Mouse (Mus musculus) naive thymus-derived CD4-positive, alpha-beta T cell, adult 2 months (primary cell): ENCODE measurements at regions not wholly inside any gene's neighbourhood (a gene's known extent, or its start where the extent isn't known, plus 50 kb on each side); places are given as distances from the start of the nearest gene placed in this dataset.
A peak's percentile ranks its signal among the peaks of the same experiment; 100 is the strongest.
"Not testable (repeated sequence)": the region's sequence is repeated elsewhere in the genome, so short reads cannot be mapped to it uniquely, and the experiment has no call there.

Experiments
- DNase-seq: peaks from one replicate; pipeline ENCODE4 v3.0.0-alpha.2; 2011; ENCODE audit warnings: low read depth

- DNase-seq: no peak
These were observed 54.7 kb upstream of the Nlrp1b start for GRCm38 (mm10) chr11:71285193-71285592.

DNA sequence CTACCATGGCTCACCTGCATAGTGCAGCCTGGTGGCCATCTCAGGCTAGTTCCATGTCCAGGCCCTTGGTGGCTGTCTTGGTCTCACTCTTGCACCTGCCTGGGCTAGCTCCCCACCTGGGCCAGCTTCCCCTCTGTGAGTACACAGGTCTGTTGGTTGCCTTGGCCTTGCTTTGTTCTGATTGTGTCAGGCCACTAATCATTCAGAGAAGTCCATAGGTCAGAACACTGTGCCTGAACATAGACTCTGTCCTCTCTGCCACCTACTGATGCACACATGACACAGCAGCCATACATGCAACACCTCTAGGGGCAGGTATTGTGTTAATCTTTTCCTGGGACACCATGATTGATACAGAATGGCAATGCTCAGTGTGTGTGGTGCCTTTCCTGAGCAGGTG is 57.7 kb upstream of the Nlrp1b start:
- not testable (repeated sequence) for DNase-seq

DNA sequence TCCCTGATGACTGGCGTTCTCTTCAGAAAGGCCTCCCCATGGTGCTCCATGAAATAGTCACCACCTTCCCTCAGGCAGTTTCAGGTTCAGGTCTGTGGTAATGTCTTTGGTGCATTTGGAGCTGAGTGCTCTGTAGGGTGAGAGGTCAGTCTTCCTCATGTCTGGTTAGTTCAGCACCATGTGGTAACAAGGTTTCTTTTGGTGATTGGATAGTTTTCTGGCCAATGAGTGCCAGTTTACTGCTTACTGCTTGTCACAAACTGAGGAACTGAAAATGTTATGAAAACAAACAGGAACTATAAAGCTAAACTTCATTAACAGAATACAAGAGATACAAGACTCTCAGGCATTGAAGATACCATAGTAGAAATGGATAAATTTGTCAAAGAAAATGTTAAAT is 59.0 kb upstream of the Nlrp1b start:
- no peak for DNase-seq

DNA sequence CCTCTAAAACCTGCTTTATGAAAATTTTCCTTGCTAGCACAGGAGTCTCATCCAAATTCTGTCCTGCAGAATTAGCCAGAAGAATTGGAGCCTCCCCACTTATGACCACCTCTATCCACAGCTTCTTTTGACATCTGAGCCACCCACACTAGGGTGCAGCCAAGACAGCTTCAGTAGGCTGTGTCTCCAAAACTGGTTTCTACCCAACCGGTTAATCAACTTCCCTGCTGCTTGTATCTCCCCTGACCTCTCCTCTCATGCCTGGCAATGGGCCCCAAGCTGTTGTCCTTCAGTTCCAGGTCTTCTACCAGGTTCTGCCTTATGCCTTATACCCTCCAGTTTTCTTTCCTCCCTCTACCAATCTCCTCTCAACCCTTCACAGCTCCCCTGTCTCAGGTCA is 68.9 kb upstream of the Nlrp1b start:
- no peak for DNase-seq

- DNase-seq: peak; percentile 13
These were observed 92.9 kb upstream of the Nlrp1b start for GRCm38 (mm10) chr11:71323439-71323838.

DNA sequence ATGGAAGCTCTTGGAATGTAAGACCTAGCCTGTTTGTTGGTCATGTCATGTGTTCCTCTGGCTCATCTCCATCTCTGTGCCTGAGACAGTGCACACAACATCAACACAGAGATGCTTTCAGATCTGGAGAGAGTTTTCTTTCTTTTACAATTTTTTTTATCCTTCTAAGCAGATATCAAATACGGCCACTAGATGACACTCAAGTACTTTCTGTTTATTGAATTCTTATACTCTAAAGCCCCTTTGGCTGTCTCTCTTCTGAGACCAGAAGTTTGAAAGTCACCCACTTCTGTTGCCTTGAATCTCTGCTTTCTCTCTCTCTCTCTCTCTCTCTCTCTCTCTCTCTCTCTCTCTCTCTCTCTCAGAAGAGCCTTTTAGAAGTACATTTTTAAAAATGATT is 106.9 kb upstream of the Nlrp1b start:
- DNase-seq: peak; percentile 6

- no peak for DNase-seq
These were observed 115.5 kb upstream of the Nlrp1b start for GRCm38 (mm10) chr11:71346024-71346423.

GRCm38 (mm10) chr11:71357089-71357488 is 126.6 kb upstream of the Nlrp1b start:
- DNase-seq: no peak

GRCm38 (mm10) chr11:71360856-71361255 is 130.3 kb upstream of the Nlrp1b start:
- DNase-seq: no peak

DNA sequence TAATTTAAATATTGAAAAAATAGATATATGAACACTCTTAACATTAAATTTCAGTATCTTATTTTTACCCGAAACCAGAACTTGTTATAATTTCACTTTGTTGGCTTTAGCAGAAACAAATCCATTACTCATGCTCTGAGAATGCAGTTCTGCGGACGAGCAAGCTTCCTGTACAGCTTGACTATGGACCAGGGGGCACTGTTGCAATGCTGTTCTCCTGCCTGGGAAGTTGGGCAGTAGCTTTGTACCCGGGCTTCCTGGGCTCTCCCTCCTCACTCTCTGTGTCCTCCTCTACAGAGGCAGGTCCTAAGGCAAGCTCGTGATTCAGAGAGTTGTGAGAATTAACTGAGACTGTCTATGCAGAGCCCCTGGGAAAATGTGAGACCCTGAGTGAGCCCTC is 141.3 kb upstream of the Nlrp1b start:
- no peak for DNase-seq

DNA sequence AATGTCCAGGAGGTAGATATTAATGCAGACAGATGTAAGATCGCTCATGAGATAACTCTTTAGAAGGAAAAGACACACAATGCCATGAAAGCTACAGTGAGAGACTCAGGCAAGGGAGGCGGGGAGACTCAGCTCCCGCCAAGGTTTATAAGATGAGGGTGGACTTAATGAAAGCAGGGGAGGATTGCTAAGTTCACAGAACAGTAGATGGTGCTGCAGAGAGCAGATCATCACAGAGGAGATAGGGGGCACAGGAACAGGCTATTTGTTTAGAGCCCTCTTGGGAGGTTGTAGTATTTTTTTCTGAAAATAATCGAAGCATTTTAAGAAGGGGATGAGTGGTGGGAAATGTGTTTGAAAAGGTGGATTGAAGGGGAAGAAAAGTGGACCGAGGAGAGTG is 144.6 kb upstream of the Nlrp1b start:
- no peak for DNase-seq

- DNase-seq: no peak
These were observed 157.9 kb upstream of the Nlrp1b start for GRCm38 (mm10) chr11:71388411-71388810.

DNA sequence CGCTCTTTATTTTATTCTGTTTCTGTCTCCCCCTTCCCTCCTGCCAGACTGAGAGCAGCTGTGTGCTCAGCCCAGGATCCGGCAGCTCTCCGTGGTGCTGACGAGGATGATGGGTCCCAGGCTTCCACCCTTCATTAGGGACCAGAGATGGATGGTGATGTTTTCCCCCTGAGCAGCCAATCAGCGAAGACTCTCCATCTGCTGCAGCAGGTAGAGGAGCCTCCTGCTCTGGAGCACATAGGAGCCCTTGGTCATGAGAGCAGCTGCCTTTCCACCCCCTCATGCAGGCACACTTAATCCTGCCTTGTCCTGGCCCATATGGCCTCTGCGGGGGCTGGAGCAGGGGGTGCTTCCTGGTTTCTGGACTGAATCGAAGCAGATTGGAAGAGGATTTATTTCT is 159.1 kb upstream of the Nlrp1b start:
- no peak for DNase-seq

DNA sequence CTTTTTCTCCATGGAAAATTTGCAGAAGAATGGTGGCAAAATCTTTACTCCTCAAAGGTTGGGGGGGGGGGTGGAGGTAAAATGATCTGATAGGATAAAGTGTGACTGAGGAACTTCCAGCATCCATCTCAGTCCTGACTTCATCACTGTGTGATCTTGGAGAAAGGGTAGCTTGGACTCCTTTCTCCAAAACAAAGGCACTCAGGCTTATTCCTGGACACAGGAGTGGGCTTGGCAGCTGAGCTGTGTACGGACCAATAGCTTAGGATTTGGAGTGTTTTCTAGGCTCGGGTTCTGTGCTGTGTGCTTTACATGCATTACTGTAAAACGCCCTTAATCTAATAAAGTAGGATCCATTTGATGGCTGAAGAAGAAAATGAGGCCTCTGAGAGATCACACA is 159.6 kb upstream of the Nlrp1b start:
- no peak for DNase-seq

DNA sequence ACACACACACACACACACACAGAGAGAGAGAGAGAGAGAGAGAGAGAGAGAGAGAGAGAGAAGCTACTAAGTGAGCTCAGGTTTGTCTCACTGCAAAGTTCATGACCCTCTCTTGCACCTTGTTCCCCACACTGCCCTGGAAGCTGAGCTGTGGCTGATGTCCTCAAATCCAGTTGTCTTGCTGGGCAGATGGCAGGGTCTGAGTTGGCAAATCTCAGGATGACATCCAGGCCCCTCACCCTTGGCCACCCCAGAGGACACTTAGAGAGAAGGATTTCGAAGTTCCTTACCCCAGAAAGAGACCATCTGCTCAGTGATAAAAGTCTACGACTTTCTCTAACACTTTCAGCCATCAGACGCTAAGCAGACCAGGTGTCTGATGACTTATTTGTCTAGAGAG is 160.1 kb upstream of the Nlrp1b start:
- no peak for DNase-seq

- DNase-seq: no peak
These were observed 162.9 kb upstream of the Nlrp1b start for GRCm38 (mm10) chr11:71393406-71393805.

DNA sequence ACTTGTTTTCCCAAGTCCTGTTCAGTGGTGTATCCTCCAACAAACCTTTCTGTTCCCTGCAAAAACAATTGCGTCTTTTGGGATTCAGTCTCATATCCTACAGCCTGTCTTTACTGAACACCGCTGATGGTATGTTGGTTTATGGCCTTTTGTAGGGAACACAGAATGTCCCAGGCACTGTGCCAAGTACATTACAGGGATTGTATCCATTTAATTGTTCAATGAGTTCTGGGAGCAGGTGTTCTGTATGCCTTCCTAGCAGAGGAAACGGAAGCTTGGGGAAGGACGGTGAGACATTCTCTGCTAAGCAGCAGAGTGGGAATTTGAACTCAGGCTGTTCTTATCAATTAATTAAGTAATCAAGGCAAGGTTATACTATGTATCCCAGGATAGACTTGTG is 164.5 kb upstream of the Nlrp1b start:
- DNase-seq: no peak

DNA sequence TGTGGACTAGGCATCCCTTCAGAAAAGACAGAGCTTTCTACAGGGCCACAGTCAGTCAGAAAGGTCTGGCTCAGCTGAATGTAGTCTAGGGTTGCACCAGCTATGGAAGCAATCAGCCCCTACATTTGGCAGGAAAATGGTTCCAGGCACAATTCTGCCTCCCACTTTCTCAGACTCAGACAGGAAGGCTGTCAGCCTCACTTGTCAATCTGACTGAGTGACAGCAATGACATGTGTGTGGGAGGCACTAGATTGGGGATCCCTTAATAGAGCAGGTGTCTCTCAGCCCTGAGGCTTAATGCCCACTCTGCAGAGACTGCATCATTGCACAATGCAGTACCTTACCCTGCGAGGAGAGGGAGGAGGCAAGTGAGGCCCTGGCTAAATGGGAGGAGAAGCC is 165.1 kb upstream of the Nlrp1b start:
- DNase-seq: no peak

- DNase-seq: no peak
These were observed 169.8 kb upstream of the Nlrp1b start for GRCm38 (mm10) chr11:71400351-71400750.

DNA sequence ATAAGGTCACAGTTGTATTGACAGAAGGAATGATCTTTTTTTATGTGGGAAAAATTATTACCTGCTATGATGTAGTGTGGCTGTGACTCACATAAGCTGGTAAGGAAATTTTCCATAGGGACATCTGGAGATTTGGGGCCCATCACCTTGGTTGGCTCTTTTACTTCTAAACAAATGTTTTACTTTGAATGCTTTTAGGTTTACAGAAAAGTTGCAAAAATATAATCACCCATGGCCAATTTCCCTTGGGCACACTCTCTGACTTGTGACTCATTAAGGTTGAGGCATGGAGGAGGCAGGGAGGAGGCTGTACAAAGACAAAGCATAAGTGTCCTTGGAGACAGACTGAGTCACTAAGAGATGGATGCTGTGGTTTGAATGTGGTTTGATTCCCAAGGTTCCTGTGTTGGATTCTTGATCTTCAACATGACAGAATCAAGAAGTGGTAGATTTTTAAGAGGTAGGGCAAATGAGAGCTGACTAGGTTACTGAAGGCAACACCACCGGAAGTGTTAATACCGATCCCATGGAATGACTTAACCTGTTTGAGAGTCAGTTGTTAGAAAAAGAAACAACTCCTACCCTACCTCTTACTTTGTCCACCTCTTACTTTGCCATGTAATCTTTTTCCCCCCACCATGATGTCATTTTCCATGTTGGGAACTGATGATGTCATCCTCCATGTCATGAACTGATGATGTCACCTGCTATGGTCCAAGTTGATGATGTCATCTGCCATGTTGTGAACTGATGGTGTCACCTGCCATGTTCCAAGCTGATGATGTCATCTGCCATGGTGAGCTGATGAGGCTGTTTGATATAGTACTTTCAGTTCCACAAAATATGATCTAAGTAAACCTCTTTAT is 171.1 kb upstream of the Nlrp1b start:
- DNase-seq: no peak

GRCm38 (mm10) chr11:71404361-71404760 is 173.8 kb upstream of the Nlrp1b start:
- DNase-seq: no peak

- no peak for DNase-seq
These were observed 176.5 kb upstream of the Nlrp1b start for GRCm38 (mm10) chr11:71407043-71407442.

DNA sequence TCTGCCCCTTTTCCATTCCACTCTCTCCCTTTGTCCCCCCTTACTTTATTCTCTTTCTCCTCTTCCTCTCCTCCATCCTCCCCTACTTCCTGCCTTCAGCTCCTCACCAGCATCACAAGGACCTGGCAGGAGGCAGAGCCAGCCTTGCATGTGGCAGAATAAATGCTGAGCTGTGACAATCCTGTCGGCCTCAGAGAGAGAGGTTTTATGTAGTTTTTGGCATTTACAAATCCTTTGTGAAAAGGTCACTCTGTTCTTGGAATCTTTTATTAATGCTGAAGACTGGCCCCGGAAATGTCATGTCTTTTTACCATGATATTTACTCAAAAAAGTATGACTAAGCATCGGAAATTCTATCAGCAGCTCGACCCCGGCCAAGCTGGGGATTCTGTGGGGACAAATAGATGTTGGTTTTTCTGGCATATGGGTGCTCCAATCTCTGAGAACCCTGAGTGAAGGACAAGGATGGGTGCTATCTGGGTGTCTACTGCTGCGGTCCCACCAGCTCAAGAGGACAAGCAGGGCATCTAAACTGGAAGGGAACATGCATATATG is 178.8 kb upstream of the Nlrp1b start:
- DNase-seq: no peak

DNA sequence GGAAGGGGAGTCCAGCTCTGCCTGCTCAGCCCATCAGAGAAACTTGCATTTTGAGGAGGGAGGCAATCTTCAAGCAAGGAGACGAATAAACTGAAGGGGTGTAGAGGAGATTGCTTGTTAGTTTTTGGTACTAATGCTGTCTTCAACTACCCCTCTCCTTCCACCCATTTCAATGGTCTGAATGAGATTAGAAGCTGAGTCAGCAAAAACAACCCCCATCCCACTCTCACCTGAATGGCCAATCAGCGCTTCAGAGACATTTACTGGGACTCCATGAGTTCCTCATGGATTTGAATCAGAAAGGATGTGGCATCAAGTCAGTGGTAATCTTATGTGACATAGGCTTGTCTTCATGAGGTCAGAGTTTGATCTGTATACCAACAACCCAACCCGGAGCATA is 180.0 kb upstream of the Nlrp1b start:
- DNase-seq: no peak
